Mouse (Mus musculus): ENCODE data around the gene Cdca8. TPM values are rescaled to one million over a fixed set of nuclear protein-coding genes. Genes with fewer than 3 reads are reported as not detected.

The Cdca8 gene
- polyA plus RNA-seq, 1 experiment from 2014 or later, result 200 TPM

- peak; percentile 42; the same call in 1 of the 2 replicates for ATAC-seq (replicated peaks; ENCODE audit: insufficient number of reproducible peaks, low FRiP score, low TSS enrichment, low read depth)
- Histone ChIP-seq H3K9ac (replicated peaks; ENCODE audit: low read length) (no peak overlapping the region; the same call in 1 of the 2 replicates), H3K36me3 (replicated peaks; ENCODE audit: control insufficient read depth, insufficient read depth, low read depth, low read length) (no peaks in the 10 kb centered on the region), H3K9me3 (replicated peaks; ENCODE audit: control insufficient read depth, low read length) (no peaks in the 10 kb centered on the region), H3K4me2 (ENCODE audit: low read depth, low read length) (no peak overlapping the region), H3K27ac (replicated peaks; ENCODE audit: low read depth, low read length) (no peak overlapping the region; the same call in 1 of the 2 replicates), H3K4me1 (ENCODE audit: control insufficient read depth, insufficient read depth, low read length) (peaks cover 11% of the 10 kb centered on the region), H3K4me3 (ENCODE audit: low read depth, low read length) (no peak overlapping the region), H3K27me3 (ENCODE audit: control insufficient read depth, insufficient read depth, low read length) (no peaks in the 10 kb centered on the region)
- no peak for DNase-seq (ENCODE audit: low spot score)
- WGBS, result 15% methylated on average over 8 of the region's 8 CpGs
Observed at GRCm38 (mm10) chr4:124964912-124965599, 25.9 kb upstream of the Cdca8 start.

GRCm38 (mm10) chr4:124962576-124962975, 23.5 kb upstream of the Cdca8 start:
- H3K9ac ChIP-seq (replicated peaks; ENCODE audit: low read length), result no peak overlapping the region
- no peaks in the 10 kb centered on the region for H3K9me3 ChIP-seq (replicated peaks; ENCODE audit: control insufficient read depth, low read length)
- peak; percentile 65 for DNase-seq (ENCODE audit: low spot score)
- H3K4me2 ChIP-seq (ENCODE audit: low read depth, low read length), result no peak overlapping the region
- ATAC-seq (replicated peaks; ENCODE audit: insufficient number of reproducible peaks, low FRiP score, low TSS enrichment, low read depth), result 0 out of 2 replicates have a peak, but pooled peaks have one; percentile 30
- H3K27me3 ChIP-seq (ENCODE audit: control insufficient read depth, insufficient read depth, low read length), result no peaks in the 10 kb centered on the region
- H3K4me1 ChIP-seq (ENCODE audit: control insufficient read depth, insufficient read depth, low read length), result no peaks in the 10 kb centered on the region; the same call in 1 of the 2 replicates
- no peak overlapping the region for H3K4me3 ChIP-seq (ENCODE audit: low read depth, low read length)
- WGBS, result 37% methylated on average over 11 of the region's 11 CpGs
- H3K36me3 ChIP-seq (replicated peaks; ENCODE audit: control insufficient read depth, insufficient read depth, low read depth, low read length), result no peaks in the 10 kb centered on the region
- no peak overlapping the region for H3K27ac ChIP-seq (replicated peaks; ENCODE audit: low read depth, low read length)

GRCm38 (mm10) chr4:124960940-124961339, 21.8 kb upstream of the Cdca8 start:
- Histone ChIP-seq H3K4me2 (ENCODE audit: low read depth, low read length) (no peak overlapping the region), H3K9me3 (replicated peaks; ENCODE audit: control insufficient read depth, low read length) (no peaks in the 10 kb centered on the region), H3K9ac (replicated peaks; ENCODE audit: low read length) (no peak overlapping the region), H3K27ac (replicated peaks; ENCODE audit: low read depth, low read length) (no peak overlapping the region), H3K27me3 (ENCODE audit: control insufficient read depth, insufficient read depth, low read length) (no peaks in the 10 kb centered on the region), H3K4me3 (ENCODE audit: low read depth, low read length) (no peak overlapping the region), H3K4me1 (ENCODE audit: control insufficient read depth, insufficient read depth, low read length) (no peaks in the 10 kb centered on the region; the same call in 1 of the 2 replicates), H3K36me3 (replicated peaks; ENCODE audit: control insufficient read depth, insufficient read depth, low read depth, low read length) (no peaks in the 10 kb centered on the region)
- no peak for ATAC-seq (replicated peaks; ENCODE audit: insufficient number of reproducible peaks, low FRiP score, low TSS enrichment, low read depth)
- 92% methylated on average over 11 of the region's 11 CpGs for WGBS
- DNase-seq (ENCODE audit: low spot score), result no peak

- Histone ChIP-seq H3K9me3 (replicated peaks; ENCODE audit: control insufficient read depth, low read length) (no peaks in the 10 kb centered on the region), H3K9ac (replicated peaks; ENCODE audit: low read length) (no peak overlapping the region), H3K4me2 (ENCODE audit: low read depth, low read length) (no peak overlapping the region), H3K4me3 (ENCODE audit: low read depth, low read length) (no peak overlapping the region), H3K27ac (replicated peaks; ENCODE audit: low read depth, low read length) (no peak overlapping the region), H3K4me1 (ENCODE audit: control insufficient read depth, insufficient read depth, low read length) (no peaks in the 10 kb centered on the region), H3K27me3 (ENCODE audit: control insufficient read depth, insufficient read depth, low read length) (no peaks in the 10 kb centered on the region), H3K36me3 (replicated peaks; ENCODE audit: control insufficient read depth, insufficient read depth, low read depth, low read length) (no peaks in the 10 kb centered on the region)
- DNase-seq (ENCODE audit: low spot score) (no peak), ATAC-seq (replicated peaks; ENCODE audit: insufficient number of reproducible peaks, low FRiP score, low TSS enrichment, low read depth) (no peak)
- 53% methylated on average over 11 of the region's 11 CpGs for WGBS
Observed at GRCm38 (mm10) chr4:124959062-124959461, 20.0 kb upstream of the Cdca8 start.

- no peaks in the 10 kb centered on the region for H3K36me3 ChIP-seq (replicated peaks; ENCODE audit: control insufficient read depth, insufficient read depth, low read depth, low read length)
- H3K4me3 ChIP-seq (ENCODE audit: low read depth, low read length), result no peak overlapping the region
- H3K4me1 ChIP-seq (ENCODE audit: control insufficient read depth, insufficient read depth, low read length), result no peaks in the 10 kb centered on the region
- H3K9me3 ChIP-seq (replicated peaks; ENCODE audit: control insufficient read depth, low read length), result no peaks in the 10 kb centered on the region
- H3K27me3 ChIP-seq (ENCODE audit: control insufficient read depth, insufficient read depth, low read length), result no peaks in the 10 kb centered on the region
- ATAC-seq (replicated peaks; ENCODE audit: insufficient number of reproducible peaks, low FRiP score, low TSS enrichment, low read depth) (no peak), DNase-seq (ENCODE audit: low spot score) (no peak)
- 80% methylated on average over 2 of the region's 2 CpGs for WGBS
- H3K9ac ChIP-seq (replicated peaks; ENCODE audit: low read length), result no peak overlapping the region
- no peak overlapping the region for H3K4me2 ChIP-seq (ENCODE audit: low read depth, low read length)
- no peak overlapping the region for H3K27ac ChIP-seq (replicated peaks; ENCODE audit: low read depth, low read length)
Observed at GRCm38 (mm10) chr4:124957284-124957683, 18.2 kb upstream of the Cdca8 start.

- Histone ChIP-seq H3K36me3 (replicated peaks; ENCODE audit: control insufficient read depth, insufficient read depth, low read depth, low read length) (no peaks in the 10 kb centered on the region), H3K4me3 (ENCODE audit: low read depth, low read length) (no peak overlapping the region), H3K9ac (replicated peaks; ENCODE audit: low read length) (no peak overlapping the region), H3K9me3 (replicated peaks; ENCODE audit: control insufficient read depth, low read length) (no peaks in the 10 kb centered on the region), H3K4me2 (ENCODE audit: low read depth, low read length) (no peak overlapping the region), H3K27ac (replicated peaks; ENCODE audit: low read depth, low read length) (no peak overlapping the region), H3K4me1 (ENCODE audit: control insufficient read depth, insufficient read depth, low read length) (no peaks in the 10 kb centered on the region), H3K27me3 (ENCODE audit: control insufficient read depth, insufficient read depth, low read length) (no peaks in the 10 kb centered on the region)
- 50% methylated on average over 4 of the region's 4 CpGs for WGBS
- no peak for ATAC-seq (replicated peaks; ENCODE audit: insufficient number of reproducible peaks, low FRiP score, low TSS enrichment, low read depth)
- no peak for DNase-seq (ENCODE audit: low spot score)
Observed at GRCm38 (mm10) chr4:124953546-124953945, 14.4 kb upstream of the Cdca8 start.

GRCm38 (mm10) chr4:124951036-124951433, 11.9 kb upstream of the Cdca8 start:
- no peaks in the 10 kb centered on the region for H3K36me3 ChIP-seq (replicated peaks; ENCODE audit: control insufficient read depth, insufficient read depth, low read depth, low read length)
- H3K4me2 ChIP-seq (ENCODE audit: low read depth, low read length), result no peak overlapping the region
- no peaks in the 10 kb centered on the region for H3K9me3 ChIP-seq (replicated peaks; ENCODE audit: control insufficient read depth, low read length)
- H3K9ac ChIP-seq (replicated peaks; ENCODE audit: low read length), result no peak overlapping the region
- 52% methylated on average over 10 of the region's 10 CpGs for whole genome bisulfite sequencing
- no peaks in the 10 kb centered on the region for H3K4me1 ChIP-seq (ENCODE audit: control insufficient read depth, insufficient read depth, low read length)
- DNase-seq (ENCODE audit: low spot score), result no peak
- H3K27ac ChIP-seq (replicated peaks; ENCODE audit: low read depth, low read length), result no peak overlapping the region
- no peak overlapping the region for H3K4me3 ChIP-seq (ENCODE audit: low read depth, low read length)
- no peak for ATAC-seq (replicated peaks; ENCODE audit: insufficient number of reproducible peaks, low FRiP score, low TSS enrichment, low read depth)
- no peaks in the 10 kb centered on the region for H3K27me3 ChIP-seq (ENCODE audit: control insufficient read depth, insufficient read depth, low read length)

- no peak for ATAC-seq (replicated peaks; ENCODE audit: insufficient number of reproducible peaks, low FRiP score, low TSS enrichment, low read depth)
Observed at GRCm38 (mm10) chr4:124950181-124951035, 11.3 kb upstream of the Cdca8 start.

More at GRCm38 (mm10) chr4:124950181-124951035, 11.3 kb upstream of the Cdca8 start:
- Histone ChIP-seq H3K27me3 (ENCODE audit: control insufficient read depth, insufficient read depth, low read length) (no peaks in the 10 kb centered on the region), H3K4me2 (ENCODE audit: low read depth, low read length) (no peak overlapping the region), H3K36me3 (replicated peaks; ENCODE audit: control insufficient read depth, insufficient read depth, low read depth, low read length) (no peaks in the 10 kb centered on the region), H3K9me3 (replicated peaks; ENCODE audit: control insufficient read depth, low read length) (no peaks in the 10 kb centered on the region), H3K4me1 (ENCODE audit: control insufficient read depth, insufficient read depth, low read length) (no peaks in the 10 kb centered on the region), H3K4me3 (ENCODE audit: low read depth, low read length) (no peak overlapping the region), H3K27ac (replicated peaks; ENCODE audit: low read depth, low read length) (no peak overlapping the region), H3K9ac (replicated peaks; ENCODE audit: low read length) (no peak overlapping the region)
- 88% methylated on average over 21 of the region's 21 CpGs for WGBS
- no peak for DNase-seq (ENCODE audit: low spot score)

All from embryonic facial prominence, embryonic 11.5 days (tissue).